Mouse (Mus musculus): ENCODE measurements around the gene Casq2. TPM values are rescaled to one million over a fixed set of nuclear protein-coding genes. Genes with fewer than 3 reads are reported as not detected.
"Not testable (repeated sequence)": the region's sequence is repeated elsewhere in the genome, so short reads cannot be mapped to it uniquely, and the experiment has no call there.

The Casq2 gene
- polyA plus RNA-seq, 1 experiment from 2014 or later, result 45.9 TPM

- Histone ChIP-seq H3K9me3 (replicated peaks; ENCODE audit: control insufficient read depth, low read length) (no peaks in the 10 kb centered on the region), H3K4me3 (replicated peaks; ENCODE audit: low read length) (no peak overlapping the region), H3K27me3 (ENCODE audit: control insufficient read depth, insufficient read depth, low read length) (no peaks in the 10 kb centered on the region), H3K9ac (ENCODE audit: low read length) (no peak overlapping the region; the same call in 1 of the 2 replicates), H3K4me1 (ENCODE audit: control insufficient read depth, insufficient read depth, low read length) (peaks cover 23% of the 10 kb centered on the region), H3K27ac (ENCODE audit: low read length) (peak overlapping the region; percentile 85), H3K36me3 (ENCODE audit: control insufficient read depth, insufficient read depth, low read length) (peaks cover 17% of the 10 kb centered on the region), H3K4me2 (ENCODE audit: low read depth, low read length) (no peak overlapping the region)
- ATAC-seq (ENCODE audit: insufficient read depth, low FRiP score), result peak; percentile 23; the same call in 1 of the 2 replicates
- 70% methylated on average over 14 of the region's 14 CpGs for WGBS
These were observed 72.7 kb downstream of the Casq2 start for GRCm38 (mm10) chr3:102158759-102159422.

GRCm38 (mm10) chr3:102159423-102160325 lies 73.5 kb downstream of the Casq2 start:
- 53% methylated on average over 14 of the region's 14 CpGs for WGBS
- H3K9me3 ChIP-seq (replicated peaks; ENCODE audit: control insufficient read depth, low read length), result no peaks in the 10 kb centered on the region
- H3K27me3 ChIP-seq (ENCODE audit: control insufficient read depth, insufficient read depth, low read length), result no peaks in the 10 kb centered on the region
- H3K4me1 ChIP-seq (ENCODE audit: control insufficient read depth, insufficient read depth, low read length), result peaks cover 23% of the 10 kb centered on the region
- H3K4me3 ChIP-seq (replicated peaks; ENCODE audit: low read length), result no peak overlapping the region; the same call in 1 of the 2 replicates
- no peak overlapping the region for H3K4me2 ChIP-seq (ENCODE audit: low read depth, low read length)
- peak; percentile 59; the same call in 1 of the 2 replicates for ATAC-seq (ENCODE audit: insufficient read depth, low FRiP score)
- H3K36me3 ChIP-seq (ENCODE audit: control insufficient read depth, insufficient read depth, low read length), result peaks cover 17% of the 10 kb centered on the region
- H3K9ac ChIP-seq (ENCODE audit: low read length), result no peak overlapping the region
- H3K27ac ChIP-seq (ENCODE audit: low read length), result peak overlapping the region; percentile 85

GRCm38 (mm10) chr3:102163861-102164260 lies 77.6 kb downstream of the Casq2 start:
- H3K27ac ChIP-seq (ENCODE audit: low read length); H3K4me3 ChIP-seq (replicated peaks; ENCODE audit: low read length); H3K4me2 ChIP-seq (ENCODE audit: low read depth, low read length); H3K9me3 ChIP-seq (replicated peaks; ENCODE audit: control insufficient read depth, low read length); ATAC-seq (ENCODE audit: insufficient read depth, low FRiP score); H3K9ac ChIP-seq (ENCODE audit: low read length); H3K27me3 ChIP-seq (ENCODE audit: control insufficient read depth, insufficient read depth, low read length): not testable (repeated sequence)
- peaks cover 11% of the 10 kb centered on the region for H3K36me3 ChIP-seq (ENCODE audit: control insufficient read depth, insufficient read depth, low read length)
- peaks cover 22% of the 10 kb centered on the region for H3K4me1 ChIP-seq (ENCODE audit: control insufficient read depth, insufficient read depth, low read length)
- 83% methylated on average over 1 of the region's 1 CpGs for WGBS

GRCm38 (mm10) chr3:102164911-102165310 lies 78.7 kb downstream of the Casq2 start:
- ATAC-seq (ENCODE audit: insufficient read depth, low FRiP score), result no peak
- no peak overlapping the region for H3K4me2 ChIP-seq (ENCODE audit: low read depth, low read length)
- WGBS, result 69% methylated on average over 4 of the region's 4 CpGs
- no peak overlapping the region for H3K9ac ChIP-seq (ENCODE audit: low read length)
- peaks cover 11% of the 10 kb centered on the region for H3K36me3 ChIP-seq (ENCODE audit: control insufficient read depth, insufficient read depth, low read length)
- no peaks in the 10 kb centered on the region for H3K9me3 ChIP-seq (replicated peaks; ENCODE audit: control insufficient read depth, low read length)
- no peak overlapping the region for H3K27ac ChIP-seq (ENCODE audit: low read length)
- H3K4me1 ChIP-seq (ENCODE audit: control insufficient read depth, insufficient read depth, low read length), result peaks cover 22% of the 10 kb centered on the region
- H3K27me3 ChIP-seq (ENCODE audit: control insufficient read depth, insufficient read depth, low read length), result no peaks in the 10 kb centered on the region
- H3K4me3 ChIP-seq (replicated peaks; ENCODE audit: low read length), result no peak overlapping the region

GRCm38 (mm10) chr3:102165536-102166286 lies 79.5 kb downstream of the Casq2 start:
- H3K4me2 ChIP-seq (ENCODE audit: low read depth, low read length), result no peak overlapping the region
- no peak overlapping the region for H3K4me3 ChIP-seq (replicated peaks; ENCODE audit: low read length)
- peaks cover 11% of the 10 kb centered on the region for H3K36me3 ChIP-seq (ENCODE audit: control insufficient read depth, insufficient read depth, low read length)
- H3K4me1 ChIP-seq (ENCODE audit: control insufficient read depth, insufficient read depth, low read length), result peaks cover 23% of the 10 kb centered on the region
- 80% methylated on average over 21 of the region's 21 CpGs for whole genome bisulfite sequencing
- H3K27ac ChIP-seq (ENCODE audit: low read length), result no peak overlapping the region
- ATAC-seq (ENCODE audit: insufficient read depth, low FRiP score), result peak; percentile 26; the same call in 1 of the 2 replicates
- H3K9me3 ChIP-seq (replicated peaks; ENCODE audit: control insufficient read depth, low read length), result no peaks in the 10 kb centered on the region
- H3K9ac ChIP-seq (ENCODE audit: low read length), result no peak overlapping the region
- no peaks in the 10 kb centered on the region for H3K27me3 ChIP-seq (ENCODE audit: control insufficient read depth, insufficient read depth, low read length)

GRCm38 (mm10) chr3:102166287-102166620 lies 80.0 kb downstream of the Casq2 start:
- Histone ChIP-seq H3K9me3 (replicated peaks; ENCODE audit: control insufficient read depth, low read length) (no peaks in the 10 kb centered on the region), H3K4me1 (ENCODE audit: control insufficient read depth, insufficient read depth, low read length) (peaks cover 28% of the 10 kb centered on the region), H3K4me3 (replicated peaks; ENCODE audit: low read length) (no peak overlapping the region), H3K4me2 (ENCODE audit: low read depth, low read length) (no peak overlapping the region), H3K27ac (ENCODE audit: low read length) (no peak overlapping the region), H3K9ac (ENCODE audit: low read length) (no peak overlapping the region), H3K36me3 (ENCODE audit: control insufficient read depth, insufficient read depth, low read length) (peaks cover 11% of the 10 kb centered on the region), H3K27me3 (ENCODE audit: control insufficient read depth, insufficient read depth, low read length) (no peaks in the 10 kb centered on the region)
- WGBS, result 67% methylated on average over 4 of the region's 4 CpGs
- no peak for ATAC-seq (ENCODE audit: insufficient read depth, low FRiP score)

- peaks cover 7% of the 10 kb centered on the region for H3K36me3 ChIP-seq (ENCODE audit: control insufficient read depth, insufficient read depth, low read length)
- no peak for ATAC-seq (ENCODE audit: insufficient read depth, low FRiP score)
- H3K9me3 ChIP-seq (replicated peaks; ENCODE audit: control insufficient read depth, low read length), result no peaks in the 10 kb centered on the region
- H3K4me2 ChIP-seq (ENCODE audit: low read depth, low read length), result no peak overlapping the region
- peaks cover 28% of the 10 kb centered on the region for H3K4me1 ChIP-seq (ENCODE audit: control insufficient read depth, insufficient read depth, low read length)
- no peak overlapping the region for H3K4me3 ChIP-seq (replicated peaks; ENCODE audit: low read length)
- H3K27me3 ChIP-seq (ENCODE audit: control insufficient read depth, insufficient read depth, low read length), result no peaks in the 10 kb centered on the region
- no peak overlapping the region for H3K9ac ChIP-seq (ENCODE audit: low read length)
- no peak overlapping the region for H3K27ac ChIP-seq (ENCODE audit: low read length)
- 87% methylated on average over 8 of the region's 8 CpGs for WGBS
These were observed 80.6 kb downstream of the Casq2 start for GRCm38 (mm10) chr3:102166794-102167193.

GRCm38 (mm10) chr3:102167555-102168210 lies 81.5 kb downstream of the Casq2 start:
- peaks cover 7% of the 10 kb centered on the region for H3K36me3 ChIP-seq (ENCODE audit: control insufficient read depth, insufficient read depth, low read length)
- no peaks in the 10 kb centered on the region for H3K9me3 ChIP-seq (replicated peaks; ENCODE audit: control insufficient read depth, low read length)
- no peaks in the 10 kb centered on the region for H3K27me3 ChIP-seq (ENCODE audit: control insufficient read depth, insufficient read depth, low read length)
- ATAC-seq (ENCODE audit: insufficient read depth, low FRiP score), result no peak
- peaks cover 32% of the 10 kb centered on the region for H3K4me1 ChIP-seq (ENCODE audit: control insufficient read depth, insufficient read depth, low read length)
- 30% methylated on average over 10 of the region's 10 CpGs for WGBS
- no peak overlapping the region for H3K4me3 ChIP-seq (replicated peaks; ENCODE audit: low read length)
- peak overlapping the region; percentile 21; the same call in 1 of the 2 replicates for H3K27ac ChIP-seq (ENCODE audit: low read length)
- H3K9ac ChIP-seq (ENCODE audit: low read length), result no peak overlapping the region
- no peak overlapping the region for H3K4me2 ChIP-seq (ENCODE audit: low read depth, low read length)

Measured in stomach, embryonic 16.5 days (tissue).